Mouse (Mus musculus) 3T3-L1 (cell line): ENCODE measurements at regions not wholly inside any gene's neighbourhood (a gene's known extent, or its start where the extent isn't known, plus 50 kb on each side); places are given as distances from the start of the nearest gene placed in this dataset.

ENCODE experiments used
- DNase-seq: peaks from one replicate; pipeline ENCODE4 v3.0.0-alpha.2; 2015; ENCODE audit warnings: low read depth, low spot score

GRCm38 (mm10) chr16:69800955-69801598 lies 62.5 kb downstream of the Speer2 start:
- DNase-seq: no peak

- DNase-seq: no peak
Observed at GRCm38 (mm10) chr16:69796299-69796698, 67.2 kb downstream of the Speer2 start.

GRCm38 (mm10) chr16:69790671-69791070 lies 72.9 kb downstream of the Speer2 start:
- peak; percentile 71 for DNase-seq

DNA sequence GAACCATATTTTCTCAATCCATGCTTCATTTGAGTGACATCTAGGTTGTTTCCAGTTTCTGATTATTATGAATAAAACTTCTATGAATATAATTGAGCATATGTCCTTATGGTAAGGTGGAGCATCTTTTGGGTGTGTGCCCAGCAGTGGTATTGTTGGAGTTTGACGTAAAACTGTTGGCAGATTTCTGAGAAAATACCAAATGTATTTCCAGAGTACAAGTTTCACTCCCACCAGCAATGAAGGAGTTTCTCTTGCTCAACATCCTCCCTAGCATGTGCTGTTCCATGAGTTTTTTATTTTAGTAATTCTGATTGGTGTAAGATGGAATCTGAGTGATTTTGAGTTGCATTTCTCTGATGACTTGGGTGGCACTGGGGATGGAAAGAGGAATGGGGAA lies 92.8 kb downstream of the Speer2 start:
- DNase-seq: no peak
